Mouse (Mus musculus) kidney, adult 9 months (tissue): ENCODE measurements at regions not wholly inside any gene's neighbourhood (a gene's known extent, or its start where the extent isn't known, plus 50 kb on each side); places are given as distances from the start of the nearest gene placed in this dataset.
A peak's percentile ranks its signal among the peaks of the same experiment; 100 is the strongest.

ENCODE experiments used
- DNase-seq: peaks from one replicate; pipeline ENCODE4 v3.0.0; 2022

DNA sequence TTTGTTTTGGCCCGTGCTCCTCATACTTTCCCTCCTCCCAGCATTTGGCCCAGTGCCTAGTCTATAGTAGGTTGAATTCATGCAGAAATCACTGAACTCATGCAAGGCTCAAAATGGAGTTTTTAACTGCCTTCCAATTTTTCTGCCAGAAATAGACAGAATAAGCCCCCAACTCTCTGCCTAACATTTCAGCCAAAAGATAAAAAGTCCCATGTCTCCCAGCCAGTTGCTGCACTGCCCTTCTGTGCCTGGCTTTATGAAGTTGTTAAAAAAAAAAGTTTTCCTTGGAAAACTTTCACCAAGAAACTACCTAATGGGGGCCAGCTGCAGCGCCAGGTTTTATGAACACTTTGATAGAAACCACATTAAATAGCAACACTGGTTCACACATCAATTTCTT, 222.0 kb downstream of the Zic3 start:
- no peak for DNase-seq

DNA sequence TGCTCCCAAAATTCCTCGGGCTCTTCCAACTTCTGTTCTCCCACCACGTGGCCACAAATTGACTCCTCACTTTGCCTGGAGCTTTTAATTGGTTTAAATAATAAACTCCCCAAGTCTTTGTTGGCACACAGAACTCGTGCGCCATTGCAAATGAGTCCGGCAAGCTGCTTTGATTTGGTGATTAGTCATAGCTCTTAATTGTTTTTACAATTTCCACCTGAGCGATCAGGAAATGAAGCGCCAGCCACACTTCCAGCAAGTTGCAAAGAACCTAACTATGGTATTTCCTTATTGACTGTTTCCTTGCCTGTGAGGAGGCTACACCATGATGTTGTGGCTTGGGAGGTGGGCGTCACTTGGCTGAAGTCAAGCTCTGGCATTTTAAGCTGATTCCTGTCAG, 233.5 kb downstream of the Zic3 start:
- DNase-seq = no peak

DNA sequence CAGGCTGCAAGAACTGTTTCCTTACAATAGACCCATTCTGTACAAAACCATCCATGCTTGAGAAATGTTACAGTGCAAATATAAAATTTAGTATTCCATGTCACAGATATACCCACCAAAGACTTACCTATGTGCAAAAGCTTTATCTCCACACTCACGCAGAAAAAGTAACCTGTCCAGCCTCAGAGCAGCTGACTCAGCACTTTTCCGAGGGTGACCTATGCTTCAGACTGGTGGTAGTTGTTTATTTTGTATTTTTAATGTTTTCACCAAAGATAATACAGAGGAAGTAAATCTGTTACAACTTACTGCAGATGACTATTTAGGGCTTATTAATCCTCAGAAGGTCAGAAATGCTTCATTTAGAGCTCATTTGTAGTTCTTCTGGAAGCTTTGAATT, 260.4 kb downstream of the Zic3 start:
- DNase-seq = no peak

DNA sequence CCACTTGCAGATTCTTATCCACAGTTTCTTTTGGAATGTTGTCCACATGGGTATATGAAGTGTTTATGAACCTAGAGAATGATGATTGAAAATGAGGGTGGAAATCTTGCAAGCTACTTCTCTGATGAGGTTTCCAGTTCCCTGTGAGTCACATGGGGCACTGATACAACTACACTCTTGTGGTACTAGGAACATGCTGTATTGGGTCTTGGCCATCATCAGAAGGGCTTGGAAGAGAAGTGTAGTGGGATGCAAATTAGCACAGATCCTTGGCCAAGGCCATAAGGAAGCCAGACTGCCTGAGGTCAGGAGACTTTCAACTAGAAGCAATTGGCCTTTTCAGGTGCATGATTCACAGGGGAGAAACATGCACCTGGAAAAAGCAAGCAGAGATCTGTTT, 300.3 kb downstream of the Zic3 start:
- DNase-seq = no peak

DNA sequence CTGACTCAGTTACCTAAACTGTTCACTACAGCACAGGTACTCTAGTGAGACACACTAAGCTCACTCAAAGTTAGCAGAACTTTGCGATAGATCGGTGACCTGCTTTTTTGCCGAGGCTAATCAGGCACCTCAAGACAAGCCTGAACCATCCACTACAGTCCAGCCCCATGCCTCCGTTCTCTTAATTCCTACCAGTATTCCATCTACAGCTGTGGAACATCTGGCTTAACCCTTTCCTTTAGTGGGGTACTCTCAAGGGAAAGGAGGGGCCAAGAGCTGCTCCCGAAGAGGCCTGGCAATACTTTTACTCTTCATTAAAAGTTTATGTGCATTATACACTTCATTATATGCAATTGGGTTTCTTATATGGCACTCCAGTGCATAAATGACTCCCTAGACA, 329.1 kb downstream of the Zic3 start:
- DNase-seq = no peak

DNA sequence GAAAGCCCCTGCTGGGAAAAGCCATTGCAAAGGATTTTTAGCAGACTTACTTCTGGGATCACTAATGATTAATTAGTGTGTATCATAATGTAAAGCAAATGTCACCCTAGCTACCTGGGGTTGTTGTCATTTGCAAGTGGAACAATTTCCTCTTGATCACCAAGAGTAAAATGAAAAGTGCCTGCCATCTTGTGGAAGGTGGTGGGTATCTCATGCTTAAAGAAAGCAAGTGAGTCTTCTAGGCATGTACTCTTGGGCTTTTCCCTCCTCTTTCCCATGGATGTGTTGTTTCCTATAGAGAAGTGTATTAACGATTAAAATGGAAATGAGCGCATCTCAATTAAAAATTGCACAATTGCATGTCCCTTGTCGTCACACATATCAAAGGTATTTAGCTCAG, 355.4 kb downstream of the Zic3 start:
- peak; percentile 1 for DNase-seq
